Mouse (Mus musculus) megakaryocyte, embryonic 14.5 days (primary cell): ENCODE data around the gene Zic4. TPM values are rescaled to one million over a fixed set of nuclear protein-coding genes. Genes with fewer than 3 reads are reported as not detected.

Experiments
- H3K27me3 ChIP-seq: replicated peaks from 2 replicates; pipeline ENCODE3; 2012; ENCODE audit warnings: inconsistent platforms
- H3K36me3 ChIP-seq: replicated peaks from 2 replicates; pipeline ENCODE3; 2012; ENCODE audit warnings: low read length, inconsistent platforms, mixed read lengths
- H3K4me1 ChIP-seq: 2 replicates; pipeline ENCODE4 v1.6.1; 2012; ENCODE audit warnings: inconsistent platforms
- H3K4me3 ChIP-seq: replicated peaks from 2 replicates; pipeline ENCODE3; 2012; ENCODE audit warnings: moderate library complexity, mild to moderate bottlenecking, inconsistent platforms
- H3K9me3 ChIP-seq: 2 replicates; pipeline ENCODE4 v1.6.1; 2012; ENCODE audit warnings: inconsistent platforms
- FLI1 ChIP-seq: IDR thresholded peaks from 2 replicates; pipeline ENCODE4 v1.6.1; 2012; ENCODE audit warnings: low read length, inconsistent platforms, mixed read lengths
- GATA1 ChIP-seq: IDR thresholded peaks from 3 replicates; pipeline ENCODE4 v1.6.1; 2012; ENCODE audit warnings: mixed read lengths, low read length, inconsistent platforms, borderline replicate concordance
- polyA plus RNA-seq: library from polyadenylated mRNA; stranded (reverse); fragments of >175 nt; gene quantifications from 2 replicates; pipeline ENCODE4 v1.2.3, GENCODE M21; 2012; ENCODE audit warnings: low replicate concordance; ENCODE audit not compliant: insufficient read depth

Zic4 gene
- polyA plus RNA-seq, 1 experiment: not detected

- no peak for TF ChIP-seq FLI1
- no peak for TF ChIP-seq GATA1
- Histone ChIP-seq H3K9me3 (peaks cover 28% of the 10 kb centered on the region), H3K27me3 (peaks cover 91% of the 10 kb centered on the region)
These were observed 958 bp downstream of the Zic4 start for GRCm38 (mm10) chr9:91363011-91363730.

DNA sequence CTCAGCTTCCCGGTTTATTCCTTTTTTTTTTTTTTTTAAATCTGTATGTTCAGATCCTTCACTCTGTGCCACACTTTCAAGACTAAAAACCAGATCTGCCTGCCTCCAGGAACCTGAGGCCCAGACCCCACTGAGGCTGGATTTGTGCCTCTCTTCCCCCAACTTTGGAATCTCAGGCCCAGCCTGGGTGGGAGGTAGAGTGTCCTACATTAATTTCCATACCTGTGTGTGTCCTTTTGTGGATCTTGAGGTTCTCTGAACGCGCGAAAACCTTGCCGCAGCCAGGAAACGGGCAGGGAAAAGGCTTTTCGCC lies 1.6 kb downstream of the Zic4 start:
- Histone ChIP-seq H3K9me3 (peaks cover 28% of the 10 kb centered on the region), H3K4me3 (peak overlapping the region; percentile 90), H3K36me3 (no peaks in the 10 kb centered on the region), H3K27me3 (peaks cover 94% of the 10 kb centered on the region), H3K4me1 (peaks cover 38% of the 10 kb centered on the region)
- TF ChIP-seq GATA1 (no peak), FLI1 (no peak)

More at GRCm38 (mm10) chr9:91363011-91363730, 958 bp downstream of the Zic4 start:
- Histone ChIP-seq H3K4me3 (no peak overlapping the region), H3K36me3 (no peaks in the 10 kb centered on the region), H3K4me1 (peaks cover 37% of the 10 kb centered on the region)

DNA sequence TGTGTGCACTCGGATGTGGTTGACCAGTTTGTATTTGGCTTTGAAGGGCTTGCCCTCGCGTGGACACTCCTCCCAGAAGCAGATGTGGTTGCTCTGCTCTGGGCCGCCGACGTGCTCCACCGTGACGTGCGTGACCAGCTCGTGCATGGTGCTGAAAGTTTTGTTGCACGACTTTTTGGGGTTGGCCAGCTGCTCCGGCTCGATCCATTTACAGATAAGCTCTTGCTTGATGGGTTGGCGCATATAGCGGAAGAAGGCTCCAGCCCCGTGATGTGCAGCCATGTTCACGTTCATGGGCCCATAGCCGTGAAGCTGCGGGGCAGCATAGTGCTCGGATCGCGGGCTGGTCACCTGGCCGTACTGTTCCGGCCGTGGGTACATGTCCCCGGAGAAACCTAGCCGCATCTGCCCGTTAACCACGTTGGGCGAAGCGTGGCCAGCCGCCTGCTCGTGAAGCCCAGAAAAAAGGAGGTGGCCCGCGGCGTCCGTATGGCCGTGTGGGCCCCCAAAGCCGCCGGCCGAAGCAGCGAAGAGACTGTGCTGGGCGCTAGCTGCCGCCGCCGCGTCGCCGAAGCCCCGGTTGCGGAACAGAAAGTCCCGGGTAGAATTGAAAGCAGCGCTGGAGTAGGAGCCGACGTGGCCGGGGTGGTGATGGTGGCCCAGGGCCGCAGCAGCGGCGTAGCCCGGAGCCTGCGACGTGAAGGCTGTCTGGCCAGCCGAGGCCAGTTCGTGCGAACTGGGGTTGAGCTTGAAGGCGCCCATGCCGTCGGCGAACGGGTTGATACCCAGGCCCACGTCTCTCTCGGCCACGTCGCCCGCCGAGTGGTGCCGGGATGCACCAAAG lies 2.1 kb downstream of the Zic4 start:
- Histone ChIP-seq H3K9me3 (peaks cover 30% of the 10 kb centered on the region), H3K4me1 (peaks cover 42% of the 10 kb centered on the region), H3K4me3 (peak overlapping the region; percentile 90), H3K27me3 (peaks cover 94% of the 10 kb centered on the region), H3K36me3 (no peaks in the 10 kb centered on the region)
- TF ChIP-seq GATA1 (no peak), FLI1 (no peak)

DNA sequence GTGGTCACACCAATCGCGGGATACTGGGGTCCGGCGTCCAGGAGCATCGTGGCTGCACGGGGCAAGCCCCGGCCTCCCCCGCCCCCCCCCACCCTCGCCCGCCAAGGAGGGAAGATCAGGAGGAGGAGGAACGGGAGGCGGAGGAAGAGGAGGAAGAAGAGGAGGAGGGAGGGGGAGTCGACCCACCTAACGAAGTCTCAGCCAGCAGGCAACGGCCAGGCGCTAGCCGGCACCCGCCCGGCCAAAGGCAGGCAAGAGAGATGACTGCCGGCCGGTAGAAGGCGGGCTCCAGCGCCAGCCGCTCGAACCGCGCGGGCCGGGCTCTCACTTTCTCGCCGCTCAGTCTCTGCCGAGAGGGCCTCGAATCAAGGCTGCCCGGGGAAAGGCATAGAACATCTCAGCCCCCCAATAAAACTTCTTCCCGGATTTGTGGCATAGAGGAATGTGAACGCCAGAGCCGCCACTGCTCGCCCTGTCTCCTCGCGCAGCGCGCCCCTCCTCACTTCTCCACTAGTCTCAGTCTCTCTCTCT lies 2.8 kb downstream of the Zic4 start:
- H3K36me3 ChIP-seq: no peaks in the 10 kb centered on the region
- TF ChIP-seq FLI1: no peak
- TF ChIP-seq GATA1: no peak
- H3K27me3 ChIP-seq: peaks cover 96% of the 10 kb centered on the region
- H3K9me3 ChIP-seq: peaks cover 35% of the 10 kb centered on the region
- H3K4me3 ChIP-seq: peak overlapping the region; percentile 90
- peaks cover 46% of the 10 kb centered on the region for H3K4me1 ChIP-seq

DNA sequence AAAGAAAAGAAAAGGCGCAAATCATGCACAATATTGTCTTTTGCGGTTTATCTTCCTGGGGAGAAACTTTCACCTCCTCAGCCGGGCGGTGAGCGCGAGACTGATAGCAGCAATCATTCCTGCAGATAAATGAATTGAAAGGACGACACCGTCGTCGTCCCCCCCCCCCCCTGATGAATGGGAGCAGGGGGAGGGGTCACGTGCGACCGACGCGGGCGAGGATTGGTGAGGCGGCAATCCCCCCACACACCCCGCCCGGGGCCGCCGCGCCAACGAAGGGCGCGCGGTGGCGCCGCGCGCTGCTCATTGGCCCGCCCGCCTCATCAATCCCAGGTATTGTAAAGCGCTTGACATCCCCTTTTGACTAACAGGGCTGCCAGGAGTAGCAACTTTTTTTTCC lies 3.5 kb downstream of the Zic4 start, which contains the start of gene Zic1:
Gene Zic1, minus strand, starts transcription at position 147 of the 400 bp plus-strand sequence.
- Histone ChIP-seq H3K9me3 (peaks cover 39% of the 10 kb centered on the region), H3K36me3 (no peaks in the 10 kb centered on the region), H3K4me1 (peaks cover 46% of the 10 kb centered on the region), H3K27me3 (peaks cover 96% of the 10 kb centered on the region), H3K4me3 (peak within 1 kb of the TSS; percentile 90)
- TF ChIP-seq GATA1: no peak
- TF ChIP-seq FLI1: no peak

DNA sequence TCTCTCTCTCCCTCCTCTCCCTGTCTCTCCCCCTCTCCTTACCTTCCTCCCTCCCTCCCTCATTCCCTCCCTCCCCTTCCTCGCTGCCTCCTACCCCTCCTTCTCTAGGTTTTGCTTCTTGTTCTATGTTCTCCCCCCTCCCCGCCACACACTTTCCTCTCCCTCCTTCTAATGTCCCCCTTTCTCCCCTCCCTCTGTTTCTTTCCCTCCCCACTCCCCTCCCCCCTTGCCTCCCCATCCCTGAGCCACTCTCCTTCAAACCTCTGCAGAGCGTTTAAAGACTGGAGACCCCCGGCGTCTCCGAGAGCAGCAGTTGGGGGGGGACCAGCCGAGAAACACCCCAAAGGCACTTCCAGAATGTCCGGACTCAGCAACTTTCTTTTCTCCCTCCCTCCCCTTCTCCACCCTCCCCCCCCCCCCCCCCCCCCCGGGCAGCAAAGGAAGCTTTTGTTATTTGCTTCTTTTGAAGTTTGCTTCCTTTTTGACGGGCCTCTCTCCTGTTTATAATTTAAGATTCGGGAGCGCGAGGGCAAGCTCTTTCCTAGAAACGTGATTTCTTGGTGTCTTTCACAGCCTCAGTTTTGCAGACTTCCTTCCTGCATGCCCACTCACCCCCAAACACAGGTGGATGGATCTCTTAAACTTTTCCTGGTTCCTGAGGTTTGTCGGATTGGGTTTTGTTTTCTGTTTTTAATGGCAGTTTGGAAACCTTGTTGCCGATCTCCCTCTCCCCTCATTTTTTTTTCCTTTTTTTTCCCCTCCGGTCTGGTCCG lies 4.2 kb downstream of the Zic4 start:
- H3K36me3 ChIP-seq: no peaks in the 10 kb centered on the region
- H3K4me1 ChIP-seq: peaks cover 44% of the 10 kb centered on the region
- H3K9me3 ChIP-seq: peaks cover 39% of the 10 kb centered on the region
- H3K4me3 ChIP-seq: no peak overlapping the region
- H3K27me3 ChIP-seq: peaks cover 96% of the 10 kb centered on the region
- no peak for TF ChIP-seq GATA1
- no peak for TF ChIP-seq FLI1

DNA sequence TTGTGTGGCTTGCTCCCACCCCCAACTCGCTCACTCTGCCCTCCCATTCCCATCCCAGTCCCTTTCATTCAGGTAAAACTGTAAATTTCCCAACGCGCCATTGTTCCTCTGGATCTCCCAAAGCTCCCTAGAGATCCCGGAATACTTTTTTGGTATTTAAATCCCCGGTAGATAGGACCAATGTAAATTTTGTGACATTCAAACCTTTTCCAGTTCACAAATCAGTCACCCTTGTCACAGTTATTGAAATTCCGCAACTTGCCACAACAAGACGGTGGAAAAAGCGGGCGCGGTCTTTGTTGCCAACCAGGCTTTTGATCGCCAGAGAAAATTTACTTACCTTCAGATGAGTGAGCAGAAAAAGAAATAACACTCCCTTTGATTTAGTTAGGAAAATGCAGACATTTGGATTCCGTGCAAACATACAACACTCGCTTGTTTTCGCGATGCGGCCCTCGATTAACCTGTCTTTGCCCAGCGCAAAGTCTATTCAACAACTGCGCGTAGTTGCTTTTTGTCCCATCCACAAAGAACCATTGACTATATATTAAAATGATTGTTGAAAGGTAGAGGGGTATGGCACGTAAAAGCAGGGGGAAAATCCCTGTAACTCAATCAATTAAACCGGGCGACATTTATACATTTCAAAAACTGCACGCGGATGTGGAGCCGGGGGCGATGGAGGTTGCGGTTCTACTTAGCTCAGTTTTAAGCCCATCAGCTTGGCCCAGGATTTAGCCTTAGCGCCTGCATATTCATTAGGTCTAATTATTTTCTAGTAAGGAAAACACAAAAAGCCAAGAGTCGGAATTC lies 5.0 kb downstream of the Zic4 start:
- peaks cover 36% of the 10 kb centered on the region for H3K4me1 ChIP-seq
- H3K27me3 ChIP-seq: peaks cover 92% of the 10 kb centered on the region
- H3K9me3 ChIP-seq: peaks cover 35% of the 10 kb centered on the region
- H3K36me3 ChIP-seq: no peaks in the 10 kb centered on the region
- TF ChIP-seq FLI1 (no peak), GATA1 (no peak)
- H3K4me3 ChIP-seq: no peak overlapping the region

GRCm38 (mm10) chr9:91368150-91368549 lies 5.9 kb downstream of the Zic4 start:
- H3K27me3 ChIP-seq: peaks cover 91% of the 10 kb centered on the region
- no peaks in the 10 kb centered on the region for H3K36me3 ChIP-seq
- H3K4me1 ChIP-seq: peaks cover 30% of the 10 kb centered on the region
- peaks cover 28% of the 10 kb centered on the region for H3K9me3 ChIP-seq
- no peak overlapping the region for H3K4me3 ChIP-seq
- TF ChIP-seq GATA1: no peak

GRCm38 (mm10) chr9:91368946-91369292 lies 6.7 kb downstream of the Zic4 start:
- H3K9me3 ChIP-seq: peaks cover 25% of the 10 kb centered on the region
- TF ChIP-seq FLI1 (no peak), GATA1 (no peak)
- peaks cover 28% of the 10 kb centered on the region for H3K4me1 ChIP-seq
- peaks cover 86% of the 10 kb centered on the region for H3K27me3 ChIP-seq
- no peaks in the 10 kb centered on the region for H3K36me3 ChIP-seq
- H3K4me3 ChIP-seq: no peak overlapping the region
